Mouse (Mus musculus): ENCODE measurements around the gene Rcor2. TPM values are rescaled to one million over a fixed set of nuclear protein-coding genes. Genes with fewer than 3 reads are reported as not detected.

Gene Rcor2
- total and polyA plus RNA-seq, 3 experiments: 5.7 to 12.7 (median 7.6) TPM

GRCm38 (mm10) chr19:7225096-7225690 is 41.9 kb upstream of the Rcor2 start:
- Histone ChIP-seq H3K9ac (ENCODE audit: low read depth, low read length) (no peak overlapping the region), H3K36me3 (ENCODE audit: control insufficient read depth, insufficient read depth, low read length) (no peaks in the 10 kb centered on the region), H3K79me2 (replicated peaks; ENCODE audit: control insufficient read depth, insufficient read depth, low read length) (no peaks in the 10 kb centered on the region), H3K27me3 (ENCODE audit: control insufficient read depth, insufficient read depth, low read length) (no peaks in the 10 kb centered on the region), H3K27ac (no peak overlapping the region), H3K4me3 (no peak overlapping the region), H3K4me1 (ENCODE audit: control insufficient read depth, insufficient read depth, low read length) (no peaks in the 10 kb centered on the region)
- no peak for DNase-seq
- intact Hi-C loops (cut with DNase I): no loop called here
- WGBS: 84% methylated on average over 9 of the region's 9 CpGs
- TF ChIP-seq EP300 (IDR thresholded peaks at IDR 0.05; ENCODE audit: insufficient read depth, low read depth, low read length) (no peak), POLR2A (IDR thresholded peaks at IDR 0.05; ENCODE audit: insufficient read depth, low read depth, low read length) (no peak), CTCF (IDR thresholded peaks at IDR 0.05) (no peak)

- no peak for TF ChIP-seq POLR2A (IDR thresholded peaks at IDR 0.05; ENCODE audit: insufficient read depth, low read depth, low read length)
- H3K4me3 ChIP-seq: no peak overlapping the region
- no peaks in the 10 kb centered on the region for H3K36me3 ChIP-seq (ENCODE audit: control insufficient read depth, insufficient read depth, low read length)
- no peaks in the 10 kb centered on the region for H3K27me3 ChIP-seq (ENCODE audit: control insufficient read depth, insufficient read depth, low read length)
- WGBS: 72% methylated on average over 6 of the region's 6 CpGs
- H3K9ac ChIP-seq (ENCODE audit: low read depth, low read length): no peak overlapping the region
- peak in 1 of 2 experiments; percentile 39 for DNase-seq
- H3K4me1 ChIP-seq (ENCODE audit: control insufficient read depth, insufficient read depth, low read length): no peaks in the 10 kb centered on the region
- H3K27ac ChIP-seq: no peak overlapping the region
- no peaks in the 10 kb centered on the region for H3K79me2 ChIP-seq (replicated peaks; ENCODE audit: control insufficient read depth, insufficient read depth, low read length)
- intact Hi-C loops (cut with DNase I): no loop called here
Observed at GRCm38 (mm10) chr19:7226511-7226914, 40.6 kb upstream of the Rcor2 start.

GRCm38 (mm10) chr19:7234537-7235221 is 32.4 kb upstream of the Rcor2 start:
- 43% methylated on average over 8 of the region's 8 CpGs for WGBS
- intact Hi-C loops (cut with DNase I): loop anchor here (1.0 kb wide), 2 partner anchors 111 to 202 kb away; no protein-coding TSS in a partner anchor
- H3K79me2 ChIP-seq (replicated peaks; ENCODE audit: control insufficient read depth, insufficient read depth, low read length): peaks cover 2% of the 10 kb centered on the region
- no peak overlapping the region for H3K9ac ChIP-seq (ENCODE audit: low read depth, low read length)
- peaks cover 3% of the 10 kb centered on the region; the same call in 1 of the 2 replicates for H3K4me1 ChIP-seq (ENCODE audit: control insufficient read depth, insufficient read depth, low read length)
- DNase-seq: peak; percentile 80 to 83
- H3K4me3 ChIP-seq: no peak overlapping the region
- no peaks in the 10 kb centered on the region for H3K27me3 ChIP-seq (ENCODE audit: control insufficient read depth, insufficient read depth, low read length)
- H3K36me3 ChIP-seq (ENCODE audit: control insufficient read depth, insufficient read depth, low read length): no peaks in the 10 kb centered on the region
- H3K27ac ChIP-seq: no peak overlapping the region
- TF ChIP-seq POLR2A (IDR thresholded peaks at IDR 0.05; ENCODE audit: insufficient read depth, low read depth, low read length): no peak
- peak; percentile 92 for TF ChIP-seq CTCF (IDR thresholded peaks at IDR 0.05)
- peak; percentile 74 for TF ChIP-seq EP300 (IDR thresholded peaks at IDR 0.05; ENCODE audit: insufficient read depth, low read depth, low read length)

GRCm38 (mm10) chr19:7235461-7235860 is 31.7 kb upstream of the Rcor2 start:
- DNase-seq: no peak
- H3K4me1 ChIP-seq (ENCODE audit: control insufficient read depth, insufficient read depth, low read length): peaks cover 8% of the 10 kb centered on the region
- intact Hi-C loops (cut with DNase I): loop anchor here (1.0 kb wide), 1 partner anchor 201 kb away; no protein-coding TSS in a partner anchor
- TF ChIP-seq CTCF (IDR thresholded peaks at IDR 0.05) (no peak), EP300 (IDR thresholded peaks at IDR 0.05; ENCODE audit: insufficient read depth, low read depth, low read length) (no peak), POLR2A (IDR thresholded peaks at IDR 0.05; ENCODE audit: insufficient read depth, low read depth, low read length) (no peak)
- H3K79me2 ChIP-seq (replicated peaks; ENCODE audit: control insufficient read depth, insufficient read depth, low read length): peaks cover 2% of the 10 kb centered on the region
- H3K9ac ChIP-seq (ENCODE audit: low read depth, low read length): no peak overlapping the region
- H3K27me3 ChIP-seq (ENCODE audit: control insufficient read depth, insufficient read depth, low read length): no peaks in the 10 kb centered on the region
- no peak overlapping the region for H3K27ac ChIP-seq
- 88% methylated on average over 9 of the region's 9 CpGs for WGBS
- no peaks in the 10 kb centered on the region for H3K36me3 ChIP-seq (ENCODE audit: control insufficient read depth, insufficient read depth, low read length)
- no peak overlapping the region for H3K4me3 ChIP-seq

GRCm38 (mm10) chr19:7236011-7236410 is 31.1 kb upstream of the Rcor2 start:
- peaks cover 8% of the 10 kb centered on the region for H3K4me1 ChIP-seq (ENCODE audit: control insufficient read depth, insufficient read depth, low read length)
- intact Hi-C loops (cut with DNase I): no loop called here

GRCm38 (mm10) chr19:7236742-7237141 is 30.4 kb upstream of the Rcor2 start:
- Histone ChIP-seq H3K27me3 (ENCODE audit: control insufficient read depth, insufficient read depth, low read length) (no peaks in the 10 kb centered on the region), H3K4me3 (no peak overlapping the region), H3K4me1 (ENCODE audit: control insufficient read depth, insufficient read depth, low read length) (peaks cover 8% of the 10 kb centered on the region), H3K79me2 (replicated peaks; ENCODE audit: control insufficient read depth, insufficient read depth, low read length) (peaks cover 2% of the 10 kb centered on the region), H3K9ac (ENCODE audit: low read depth, low read length) (no peak overlapping the region), H3K36me3 (ENCODE audit: control insufficient read depth, insufficient read depth, low read length) (no peaks in the 10 kb centered on the region), H3K27ac (no peak overlapping the region)
- no peak for DNase-seq
- WGBS: 69% methylated on average over 4 of the region's 4 CpGs
- intact Hi-C loops (cut with DNase I): no loop called here
- TF ChIP-seq EP300 (IDR thresholded peaks at IDR 0.05; ENCODE audit: insufficient read depth, low read depth, low read length): no peak
- no peak for TF ChIP-seq CTCF (IDR thresholded peaks at IDR 0.05)
- TF ChIP-seq POLR2A (IDR thresholded peaks at IDR 0.05; ENCODE audit: insufficient read depth, low read depth, low read length): no peak

More at GRCm38 (mm10) chr19:7236011-7236410, 31.1 kb upstream of the Rcor2 start:
- Histone ChIP-seq H3K9ac (ENCODE audit: low read depth, low read length) (no peak overlapping the region), H3K27me3 (ENCODE audit: control insufficient read depth, insufficient read depth, low read length) (no peaks in the 10 kb centered on the region), H3K79me2 (replicated peaks; ENCODE audit: control insufficient read depth, insufficient read depth, low read length) (peaks cover 2% of the 10 kb centered on the region), H3K27ac (no peak overlapping the region; the same call in 1 of the 2 replicates), H3K4me3 (no peak overlapping the region), H3K36me3 (ENCODE audit: control insufficient read depth, insufficient read depth, low read length) (no peaks in the 10 kb centered on the region)
- WGBS: 80% methylated on average over 2 of the region's 2 CpGs
- DNase-seq: no peak
- TF ChIP-seq POLR2A (IDR thresholded peaks at IDR 0.05; ENCODE audit: insufficient read depth, low read depth, low read length): no peak
- TF ChIP-seq CTCF (IDR thresholded peaks at IDR 0.05): no peak
- no peak for TF ChIP-seq EP300 (IDR thresholded peaks at IDR 0.05; ENCODE audit: insufficient read depth, low read depth, low read length)
